Mouse (Mus musculus): Measurements from ENCODE around the gene Nlrp4a.
"Not testable (repeated sequence)": the region's sequence is repeated elsewhere in the genome, so short reads cannot be mapped to it uniquely, and the experiment has no call there.

The Nlrp4a gene

GRCm38 (mm10) chr7:26434813-26435212 is at the start of gene Nlrp4a:
Nlrp4a (plus strand) TSS chr7:26435113.
- DNase-seq (ENCODE audit: low read depth), result no peak

GRCm38 (mm10) chr7:26386691-26387090 is 48.2 kb upstream of the Nlrp4a start:
- not testable (repeated sequence) for DNase-seq (ENCODE audit: low read depth)

- not testable (repeated sequence) for DNase-seq (ENCODE audit: low read depth)
Measured at GRCm38 (mm10) chr7:26391137-26391536, 43.8 kb upstream of the Nlrp4a start.

- not testable (repeated sequence) for DNase-seq (ENCODE audit: low read depth)
Measured at GRCm38 (mm10) chr7:26391811-26392210, 43.1 kb upstream of the Nlrp4a start.

GRCm38 (mm10) chr7:26403600-26403999 is 31.3 kb upstream of the Nlrp4a start, which contains the start of gene Nlrp9c:
Nlrp9c (minus strand) TSS chr7:26403700.
- DNase-seq (ENCODE audit: low read depth), result not testable (repeated sequence)

GRCm38 (mm10) chr7:26476690-26477089 is 41.8 kb downstream of the Nlrp4a start:
- DNase-seq (ENCODE audit: low read depth), result no peak

- not testable (repeated sequence) for DNase-seq (ENCODE audit: low read depth)
Measured at GRCm38 (mm10) chr7:26489514-26489913, 54.6 kb downstream of the Nlrp4a start.

Measured in fibroblast of lung, adult 2 months (primary cell).